Mouse (Mus musculus): ENCODE measurements around the gene Asb2. TPM values are rescaled to one million over a fixed set of nuclear protein-coding genes. Genes with fewer than 3 reads are reported as not detected.

Gene Asb2
- polyA plus RNA-seq, 1 experiment, result 64.7 TPM

DNA sequence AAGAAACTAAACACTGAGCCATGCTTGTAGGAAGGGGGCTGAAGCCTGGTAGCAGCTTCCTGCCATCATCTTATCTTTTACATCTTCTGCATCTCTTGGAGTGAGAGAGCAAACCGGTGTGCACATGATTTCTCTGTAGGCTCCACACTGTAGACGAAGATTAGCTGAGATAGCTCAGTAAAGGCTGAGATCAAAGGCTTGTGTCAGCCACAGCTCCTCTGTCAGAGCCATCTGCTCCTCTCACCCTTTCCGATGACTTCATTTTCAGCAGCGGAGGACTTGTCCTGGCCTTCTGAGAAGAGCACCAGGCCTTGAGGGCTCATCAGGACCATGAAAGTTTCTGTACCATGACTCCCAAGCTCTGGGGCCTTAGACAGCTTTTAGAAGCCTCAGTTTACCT is 24.3 kb downstream of the Asb2 start:
- Histone ChIP-seq H3K27ac (ENCODE audit: control insufficient read depth, insufficient read depth, low read length) (peak overlapping the region; percentile 98), H3K4me1 (replicated peaks; ENCODE audit: control insufficient read depth, insufficient read depth, low read length) (peaks cover 52% of the 10 kb centered on the region), H3K4me3 (ENCODE audit: control insufficient read depth, insufficient read depth, low read length) (no peak overlapping the region), H3K36me3 (ENCODE audit: control insufficient read depth, insufficient read depth, low read length) (no peaks in the 10 kb centered on the region), H3K27me3 (ENCODE audit: control insufficient read depth, insufficient read depth, low read length) (no peaks in the 10 kb centered on the region)
- DNase-seq, result peak; percentile 67
- TF ChIP-seq POLR2A (IDR thresholded peaks at IDR 0.05; ENCODE audit: control insufficient read depth, extremely low read depth, insufficient read depth, low read length, poor library complexity) (0 out of 2 replicates have a peak, but pooled peaks have one; percentile 20), CTCF (IDR thresholded peaks at IDR 0.05; ENCODE audit: borderline replicate concordance, control insufficient read depth, extremely low read depth, insufficient read depth, low read length, poor library complexity) (no peak)
- 2% methylated on average over 4 of the region's 4 CpGs for WGBS

DNA sequence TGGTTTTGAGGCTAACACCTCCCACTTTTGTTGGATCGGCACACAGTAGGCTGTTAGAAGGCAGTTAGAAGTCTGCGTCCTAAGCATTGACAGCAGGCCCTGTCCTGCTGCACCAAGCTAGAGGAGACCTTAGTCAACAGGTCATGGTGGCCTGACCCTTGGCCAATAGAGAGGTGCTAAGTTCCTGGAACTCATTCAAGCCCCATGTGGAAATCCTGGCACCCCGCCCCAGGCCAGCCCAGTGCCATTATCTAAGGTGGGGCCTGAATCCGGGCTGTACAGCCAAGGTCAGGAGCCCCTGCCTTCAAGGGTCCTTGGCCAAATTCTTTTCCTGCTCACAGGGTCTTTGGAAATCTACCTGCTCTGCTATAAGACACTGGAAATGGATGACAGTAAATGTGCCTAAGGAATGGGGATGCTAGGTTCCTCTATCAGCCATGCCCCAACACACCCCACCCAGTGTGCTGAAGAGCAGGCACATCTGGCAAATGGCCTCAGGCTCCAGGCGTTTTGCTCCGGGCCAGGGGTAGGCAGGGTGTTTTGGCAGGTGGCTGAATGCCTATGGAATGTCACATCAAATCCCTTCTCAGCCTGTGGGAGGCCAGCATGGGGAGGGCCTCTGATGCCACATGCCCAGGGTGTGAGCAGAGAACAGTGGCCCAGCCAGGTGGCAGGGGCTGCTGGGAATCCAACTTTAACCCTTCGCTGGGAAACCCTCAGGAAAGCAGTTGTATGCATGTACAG is 27.2 kb downstream of the Asb2 start:
- TF ChIP-seq CTCF (IDR thresholded peaks at IDR 0.05; ENCODE audit: borderline replicate concordance, control insufficient read depth, extremely low read depth, insufficient read depth, low read length, poor library complexity), result no peak
- whole genome bisulfite sequencing, result 92% methylated on average over 7 of the region's 7 CpGs
- no peaks in the 10 kb centered on the region for H3K27me3 ChIP-seq (ENCODE audit: control insufficient read depth, insufficient read depth, low read length)
- H3K4me3 ChIP-seq (ENCODE audit: control insufficient read depth, insufficient read depth, low read length), result no peak overlapping the region
- no peak for DNase-seq
- peaks cover 56% of the 10 kb centered on the region for H3K4me1 ChIP-seq (replicated peaks; ENCODE audit: control insufficient read depth, insufficient read depth, low read length)
- no peaks in the 10 kb centered on the region for H3K36me3 ChIP-seq (ENCODE audit: control insufficient read depth, insufficient read depth, low read length)
- H3K27ac ChIP-seq (ENCODE audit: control insufficient read depth, insufficient read depth, low read length), result no peak overlapping the region

DNA sequence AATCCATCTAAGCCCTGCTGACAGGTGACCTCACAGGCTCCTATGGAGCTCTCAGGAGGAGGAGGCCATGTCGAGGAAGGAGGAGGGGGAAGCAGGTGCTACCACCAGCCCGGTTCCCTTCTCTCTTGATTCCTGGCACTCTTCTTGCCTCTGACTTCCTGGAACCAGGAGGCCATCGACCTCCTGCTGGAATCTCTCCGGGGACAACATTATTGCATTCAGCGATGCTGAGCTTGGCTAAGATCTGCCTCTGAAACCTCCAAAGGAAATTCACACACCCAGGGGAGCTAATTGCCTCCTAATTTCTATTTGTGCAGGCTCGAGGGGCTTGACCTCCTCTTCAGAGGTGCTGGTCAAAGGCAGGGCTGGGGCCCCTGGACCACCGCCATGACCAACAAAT is 28.7 kb downstream of the Asb2 start:
- Histone ChIP-seq H3K4me1 (replicated peaks; ENCODE audit: control insufficient read depth, insufficient read depth, low read length) (peaks cover 45% of the 10 kb centered on the region), H3K36me3 (ENCODE audit: control insufficient read depth, insufficient read depth, low read length) (no peaks in the 10 kb centered on the region), H3K27ac (ENCODE audit: control insufficient read depth, insufficient read depth, low read length) (no peak overlapping the region), H3K4me3 (ENCODE audit: control insufficient read depth, insufficient read depth, low read length) (no peak overlapping the region), H3K27me3 (ENCODE audit: control insufficient read depth, insufficient read depth, low read length) (no peaks in the 10 kb centered on the region)
- 73% methylated on average over 7 of the region's 7 CpGs for WGBS
- DNase-seq, result no peak
- TF ChIP-seq POLR2A (IDR thresholded peaks at IDR 0.05; ENCODE audit: control insufficient read depth, extremely low read depth, insufficient read depth, low read length, poor library complexity), result no peak
- no peak for TF ChIP-seq CTCF (IDR thresholded peaks at IDR 0.05; ENCODE audit: borderline replicate concordance, control insufficient read depth, extremely low read depth, insufficient read depth, low read length, poor library complexity)

DNA sequence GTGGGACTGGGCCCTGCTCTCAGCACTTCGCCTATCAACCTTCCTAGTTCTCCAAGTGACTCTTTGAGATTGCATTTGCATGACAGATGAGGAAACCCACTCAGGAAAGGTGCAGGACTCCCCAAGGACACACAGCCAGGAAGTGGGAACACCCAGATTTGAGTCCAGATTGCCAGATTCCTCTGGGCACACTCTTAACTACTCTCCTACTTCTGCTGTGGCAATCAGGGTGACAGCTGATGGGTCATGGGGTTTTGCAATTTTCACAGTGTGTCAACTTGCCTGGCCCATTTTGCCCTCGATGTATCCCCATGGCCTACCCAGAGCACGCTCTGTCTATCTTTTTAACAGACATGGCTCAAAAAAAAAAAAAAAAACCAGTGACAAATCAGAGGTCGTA is 29.2 kb downstream of the Asb2 start:
- Histone ChIP-seq H3K4me1 (replicated peaks; ENCODE audit: control insufficient read depth, insufficient read depth, low read length) (peaks cover 40% of the 10 kb centered on the region), H3K27ac (ENCODE audit: control insufficient read depth, insufficient read depth, low read length) (no peak overlapping the region), H3K36me3 (ENCODE audit: control insufficient read depth, insufficient read depth, low read length) (no peaks in the 10 kb centered on the region), H3K4me3 (ENCODE audit: control insufficient read depth, insufficient read depth, low read length) (no peak overlapping the region), H3K27me3 (ENCODE audit: control insufficient read depth, insufficient read depth, low read length) (no peaks in the 10 kb centered on the region)
- WGBS, result 90% methylated on average over 4 of the region's 4 CpGs
- no peak for DNase-seq
- TF ChIP-seq POLR2A (IDR thresholded peaks at IDR 0.05; ENCODE audit: control insufficient read depth, extremely low read depth, insufficient read depth, low read length, poor library complexity) (no peak), CTCF (IDR thresholded peaks at IDR 0.05; ENCODE audit: borderline replicate concordance, control insufficient read depth, extremely low read depth, insufficient read depth, low read length, poor library complexity) (no peak)

DNA sequence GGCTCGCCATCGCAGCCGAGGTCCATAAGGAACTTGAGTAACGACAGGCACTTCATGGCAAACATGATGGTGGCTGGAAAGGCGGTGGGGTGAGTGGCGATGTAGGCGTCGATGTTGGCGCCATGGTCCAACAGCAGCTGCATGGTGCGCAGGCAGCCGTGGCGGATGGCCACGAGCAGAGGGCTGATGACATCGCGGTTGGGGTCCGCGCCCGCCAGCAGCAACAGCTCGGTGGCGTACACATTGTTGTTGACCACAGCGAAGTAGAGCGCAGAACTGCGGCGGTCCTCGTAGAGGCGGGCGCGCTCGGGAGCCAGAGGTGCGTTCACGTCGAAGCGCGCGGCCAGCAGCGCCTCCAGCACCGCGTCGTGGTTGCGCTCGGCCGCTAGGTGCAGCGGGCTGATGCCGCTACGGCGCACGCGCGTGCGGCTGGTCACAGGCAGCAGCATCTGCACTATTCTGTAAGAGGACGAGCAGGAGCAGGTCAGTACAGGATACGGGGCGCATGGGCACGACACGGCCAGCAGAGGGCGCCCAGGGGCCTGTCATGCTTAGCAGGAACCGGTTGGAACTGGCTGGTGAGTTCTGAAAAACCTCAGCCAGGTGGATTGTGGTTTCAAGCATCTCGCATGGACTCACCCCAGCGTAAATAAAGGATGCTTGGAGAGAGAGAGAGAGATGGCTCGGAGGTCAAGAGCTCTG is 30.5 kb downstream of the Asb2 start:
- Histone ChIP-seq H3K27ac (ENCODE audit: control insufficient read depth, insufficient read depth, low read length) (no peak overlapping the region), H3K27me3 (ENCODE audit: control insufficient read depth, insufficient read depth, low read length) (no peaks in the 10 kb centered on the region), H3K4me3 (ENCODE audit: control insufficient read depth, insufficient read depth, low read length) (peak overlapping the region; percentile 29), H3K4me1 (replicated peaks; ENCODE audit: control insufficient read depth, insufficient read depth, low read length) (peaks cover 31% of the 10 kb centered on the region), H3K36me3 (ENCODE audit: control insufficient read depth, insufficient read depth, low read length) (no peaks in the 10 kb centered on the region)
- 12% methylated on average over 60 of the region's 60 CpGs for WGBS
- peak; percentile 91 for DNase-seq
- TF ChIP-seq POLR2A (IDR thresholded peaks at IDR 0.05; ENCODE audit: control insufficient read depth, extremely low read depth, insufficient read depth, low read length, poor library complexity) (no peak), CTCF (IDR thresholded peaks at IDR 0.05; ENCODE audit: borderline replicate concordance, control insufficient read depth, extremely low read depth, insufficient read depth, low read length, poor library complexity) (peak; percentile 99)

DNA sequence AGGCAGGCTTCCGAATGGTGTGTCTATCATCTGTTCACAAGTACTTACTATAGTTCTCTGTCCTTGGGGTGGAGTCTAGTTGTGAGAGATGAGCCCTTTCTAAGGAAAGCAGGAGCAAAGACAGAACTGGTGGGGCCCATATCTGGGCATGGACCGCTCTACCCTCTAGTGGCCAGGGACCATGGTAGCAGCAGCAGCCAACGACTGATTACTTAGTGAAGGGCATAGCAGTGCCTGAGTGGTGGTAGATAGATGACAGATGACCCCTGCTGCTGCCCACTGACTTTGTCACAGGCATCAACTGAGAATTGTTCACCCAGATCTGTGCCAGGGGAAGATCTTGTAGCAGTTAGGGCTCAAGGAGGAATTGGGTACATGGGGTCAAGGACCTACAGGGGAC is 33.0 kb downstream of the Asb2 start:
- H3K27me3 ChIP-seq (ENCODE audit: control insufficient read depth, insufficient read depth, low read length), result no peaks in the 10 kb centered on the region
- 41% methylated on average over 3 of the region's 3 CpGs for WGBS
- H3K36me3 ChIP-seq (ENCODE audit: control insufficient read depth, insufficient read depth, low read length), result no peaks in the 10 kb centered on the region

More for the DNA sequence above, 33.0 kb downstream of the Asb2 start:
- no peak for TF ChIP-seq CTCF (IDR thresholded peaks at IDR 0.05; ENCODE audit: borderline replicate concordance, control insufficient read depth, extremely low read depth, insufficient read depth, low read length, poor library complexity)
- DNase-seq, result peak; percentile 48
- Histone ChIP-seq H3K27ac (ENCODE audit: control insufficient read depth, insufficient read depth, low read length) (no peak overlapping the region), H3K4me1 (replicated peaks; ENCODE audit: control insufficient read depth, insufficient read depth, low read length) (peaks cover 17% of the 10 kb centered on the region), H3K4me3 (ENCODE audit: control insufficient read depth, insufficient read depth, low read length) (no peak overlapping the region)
